Mouse (Mus musculus): Measurements from ENCODE around the gene Itpr1.

Gene Itpr1

DNA sequence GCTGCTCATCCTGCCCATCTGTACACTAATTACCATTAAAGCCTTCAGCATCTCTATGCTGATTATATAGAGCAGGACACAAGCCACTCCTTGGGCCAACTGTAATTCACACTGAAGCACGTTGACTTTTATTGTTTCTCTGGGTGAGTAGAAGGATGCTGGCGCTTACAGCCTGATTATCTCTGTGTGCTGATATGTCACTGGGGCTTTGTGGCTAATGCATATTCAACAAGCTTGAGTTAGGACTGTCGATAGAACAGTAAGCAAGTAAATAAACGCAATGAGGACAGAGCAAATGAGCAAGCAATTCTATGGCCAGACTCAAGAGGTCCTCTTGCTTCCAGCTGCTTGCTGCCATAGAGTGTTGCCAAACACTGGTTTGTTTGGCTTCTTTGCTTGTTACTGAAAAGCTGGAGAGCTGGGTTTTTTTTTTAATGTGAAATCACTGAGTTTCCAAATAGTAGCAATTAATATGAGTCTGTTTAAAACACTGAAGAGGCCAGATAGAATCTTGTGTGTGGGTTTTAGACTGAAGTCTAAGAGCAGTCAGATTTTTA lies 103.5 kb downstream of the Itpr1 start:
- in situ Hi-C loops (cut with MboI, MseI), result no loop called here

DNA sequence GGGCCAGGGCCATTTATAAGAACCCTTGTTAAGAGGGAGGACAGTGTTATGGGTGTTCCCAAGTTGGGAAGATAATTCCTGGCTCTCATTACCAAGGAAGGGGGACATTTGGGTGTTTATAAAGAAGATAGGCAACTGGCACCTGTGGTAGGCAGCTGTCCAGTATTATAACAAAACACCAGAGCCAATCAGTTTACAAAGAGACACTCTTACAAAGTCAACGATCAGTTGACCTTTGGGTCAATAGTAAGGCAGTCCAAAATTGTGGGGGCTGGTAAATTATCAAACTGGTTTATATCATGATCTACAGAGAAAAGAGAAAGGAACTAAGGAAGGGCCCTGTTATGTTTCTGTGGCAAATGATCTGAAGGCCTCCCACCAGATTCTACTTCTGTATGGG lies 104.1 kb downstream of the Itpr1 start:
- in situ Hi-C loops (cut with MboI, MseI), result no loop called here

DNA sequence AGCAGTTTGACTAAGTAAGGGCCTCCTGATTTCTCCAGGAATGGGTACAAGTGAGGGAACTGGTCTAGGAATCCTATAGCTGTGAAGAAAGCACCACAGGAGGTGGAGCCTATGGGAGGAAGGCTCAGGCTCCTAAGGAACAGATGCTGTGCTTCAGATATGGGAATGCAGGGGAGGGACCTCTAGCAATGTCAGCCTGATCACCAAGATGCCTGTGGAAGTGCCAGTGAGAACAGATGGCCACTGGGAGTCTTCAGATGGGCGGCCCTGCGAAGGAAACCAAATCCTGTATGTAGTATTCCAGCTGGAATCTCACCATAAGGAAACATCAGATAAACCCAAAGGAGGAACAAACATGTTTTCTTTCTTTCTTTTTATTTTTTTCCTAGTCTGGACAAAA lies 108.8 kb downstream of the Itpr1 start:
- in situ Hi-C loops (cut with MboI, MseI), result no loop called here

DNA sequence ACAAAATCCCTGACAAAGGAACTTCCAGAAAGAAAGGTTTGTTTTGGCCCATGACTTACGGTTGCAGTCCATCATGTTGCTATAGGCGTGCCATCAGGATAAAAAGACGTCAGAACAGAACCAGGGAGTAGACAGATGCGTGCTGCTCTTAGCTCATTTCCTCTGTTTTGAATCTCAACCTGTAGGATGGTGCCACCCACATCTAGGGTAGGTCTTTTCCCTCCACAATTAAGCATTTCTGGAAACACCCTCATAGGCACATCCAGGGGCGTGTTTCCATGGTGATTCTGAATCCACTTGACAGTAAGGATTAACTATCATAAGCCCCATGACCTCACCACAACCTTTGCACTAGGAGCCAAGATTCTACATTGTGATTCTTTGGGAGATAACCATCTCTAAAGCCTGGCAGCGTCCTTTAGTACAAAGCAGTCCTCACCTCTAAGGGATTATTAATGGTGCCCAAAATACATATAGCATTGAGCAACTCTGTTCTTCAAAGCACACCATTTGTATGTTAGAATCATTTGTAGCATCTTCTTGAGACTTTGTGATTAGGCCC lies 111.6 kb downstream of the Itpr1 start:
- in situ Hi-C loops (cut with MboI, MseI), result loop anchor here (5.0 kb wide), 1 partner anchor 47 kb away; no protein-coding TSS in a partner anchor

DNA sequence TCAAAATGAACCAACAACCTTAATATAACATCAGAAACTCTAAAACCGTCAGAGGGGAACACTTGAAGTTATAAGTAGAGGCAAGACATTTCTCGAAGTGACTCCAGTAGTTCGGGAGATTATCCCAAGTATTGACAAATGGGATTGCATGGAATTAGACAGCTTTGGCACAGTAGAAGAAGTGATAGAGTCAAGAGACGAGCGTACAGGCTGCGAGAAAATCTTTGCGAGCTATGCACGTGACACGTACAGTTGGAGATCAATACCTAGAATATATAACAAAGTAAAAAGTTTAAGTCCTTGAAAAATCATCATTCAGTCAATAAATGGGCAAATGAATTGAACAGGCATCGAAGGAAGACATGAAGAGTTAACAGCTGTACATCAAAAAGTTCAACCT lies 112.5 kb downstream of the Itpr1 start:
- in situ Hi-C loops (cut with MboI, MseI), result loop anchor here (5.0 kb wide), 1 partner anchor 48 kb away; no protein-coding TSS in a partner anchor

DNA sequence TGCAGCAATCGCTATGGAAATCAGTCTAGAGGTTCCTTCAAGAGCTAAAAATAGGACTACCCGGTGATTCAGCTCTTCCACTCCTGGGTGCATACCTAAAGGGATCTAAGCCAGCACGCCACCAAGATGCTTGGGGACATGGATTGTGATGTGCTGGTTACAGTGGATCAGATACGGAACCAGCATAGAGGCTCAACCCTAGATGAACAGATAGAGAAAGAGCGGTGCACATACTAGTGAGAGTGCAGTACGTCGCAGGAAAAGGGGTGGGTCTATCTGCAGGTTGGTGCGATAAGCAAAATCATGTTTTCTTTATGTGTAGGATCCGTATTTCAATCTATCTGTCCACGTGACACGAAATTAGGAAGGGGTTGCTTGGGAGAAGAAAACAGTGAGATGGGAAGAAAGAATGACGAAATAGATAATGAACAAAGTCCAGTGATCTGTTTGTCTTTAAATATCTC lies 113.1 kb downstream of the Itpr1 start:
- in situ Hi-C loops (cut with MboI, MseI), result loop anchor here (5.0 kb wide), 1 partner anchor 49 kb away; no protein-coding TSS in a partner anchor

DNA sequence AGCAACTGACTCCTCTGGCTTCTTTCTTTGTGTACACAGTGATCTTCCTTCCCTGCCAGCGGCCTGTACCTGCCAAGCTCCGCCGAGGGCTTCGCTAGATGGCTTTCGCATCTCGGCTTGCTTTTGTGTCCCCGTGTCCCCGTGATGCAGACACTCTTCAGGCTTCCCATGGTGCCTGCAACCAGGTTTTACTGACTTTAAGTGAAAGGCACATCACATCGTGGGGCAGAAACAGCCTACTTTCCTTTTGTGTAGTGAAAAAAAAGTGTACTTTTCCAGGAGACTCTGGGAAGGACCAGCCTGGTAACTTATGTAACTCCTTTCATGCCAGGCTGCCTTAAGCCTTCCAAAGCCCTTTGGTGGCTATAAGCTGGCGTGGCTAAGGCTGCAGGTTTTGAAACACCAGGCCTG lies 113.9 kb downstream of the Itpr1 start:
- in situ Hi-C loops (cut with MboI, MseI), result loop anchor here (5.0 kb wide), 1 partner anchor 49 kb away; no protein-coding TSS in a partner anchor

DNA sequence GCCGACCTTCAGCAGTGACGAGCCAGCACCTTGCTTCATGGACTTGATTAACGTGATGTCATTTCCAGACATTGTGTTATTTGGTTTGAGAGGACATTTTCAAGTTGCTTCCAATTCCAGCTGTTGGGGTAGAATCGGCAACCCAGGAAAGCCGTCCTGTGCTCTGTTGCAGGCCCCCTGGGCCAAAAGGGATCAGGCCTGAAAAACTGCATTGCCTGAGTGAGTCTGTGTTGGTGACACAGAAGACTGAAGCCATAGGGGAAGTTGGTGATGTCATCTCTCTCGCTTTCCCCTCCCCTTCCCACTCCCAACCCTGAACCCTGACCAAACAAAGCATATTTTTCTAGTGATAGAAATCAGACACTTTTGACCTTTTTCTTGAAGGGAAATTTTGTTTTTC lies 114.7 kb downstream of the Itpr1 start:
- in situ Hi-C loops (cut with MboI, MseI), result loop anchor here (5.0 kb wide), 1 partner anchor 50 kb away; no protein-coding TSS in a partner anchor

DNA sequence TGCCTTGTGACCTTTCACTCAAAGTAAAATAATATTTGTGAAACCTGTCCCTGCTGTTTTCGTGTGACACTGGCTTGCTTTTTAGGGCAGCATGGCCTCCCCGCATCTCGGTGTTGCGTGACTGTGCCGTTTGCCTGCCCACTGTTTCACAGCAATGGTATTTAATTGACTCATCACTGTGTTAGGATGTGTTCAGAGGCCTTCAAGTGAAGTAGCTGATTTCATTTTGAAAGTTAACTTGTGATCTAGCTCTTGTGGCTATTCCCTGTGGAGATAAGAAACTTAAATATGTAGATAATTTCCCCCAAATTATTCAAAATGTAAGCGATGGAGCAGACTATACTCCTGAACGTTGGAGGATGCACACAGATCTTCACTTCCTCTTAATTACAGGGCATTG lies 115.4 kb downstream of the Itpr1 start:
- in situ Hi-C loops (cut with MboI, MseI), result loop anchor here (5.0 kb wide), 1 partner anchor 51 kb away; no protein-coding TSS in a partner anchor

DNA sequence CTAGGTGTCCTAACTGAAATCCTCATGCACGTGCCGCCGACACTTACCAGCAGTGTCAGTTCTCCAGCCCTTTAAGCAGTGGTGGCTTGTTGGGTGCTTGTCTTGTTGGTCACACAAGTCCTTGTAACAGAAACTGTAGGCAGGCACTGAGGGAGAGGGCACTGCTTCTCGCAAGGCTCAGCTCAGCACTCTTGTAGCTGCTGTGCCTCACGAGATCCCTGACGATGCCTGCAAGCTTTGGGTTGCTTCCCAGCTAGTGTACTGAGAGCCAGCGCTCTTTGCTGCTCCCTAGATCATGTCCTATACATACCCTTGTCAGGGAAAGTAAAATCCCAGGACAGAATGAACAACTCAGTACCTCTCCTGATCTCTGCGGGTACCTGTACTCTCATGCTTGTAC lies 117.6 kb downstream of the Itpr1 start:
- in situ Hi-C loops (cut with MboI, MseI), result no loop called here

DNA sequence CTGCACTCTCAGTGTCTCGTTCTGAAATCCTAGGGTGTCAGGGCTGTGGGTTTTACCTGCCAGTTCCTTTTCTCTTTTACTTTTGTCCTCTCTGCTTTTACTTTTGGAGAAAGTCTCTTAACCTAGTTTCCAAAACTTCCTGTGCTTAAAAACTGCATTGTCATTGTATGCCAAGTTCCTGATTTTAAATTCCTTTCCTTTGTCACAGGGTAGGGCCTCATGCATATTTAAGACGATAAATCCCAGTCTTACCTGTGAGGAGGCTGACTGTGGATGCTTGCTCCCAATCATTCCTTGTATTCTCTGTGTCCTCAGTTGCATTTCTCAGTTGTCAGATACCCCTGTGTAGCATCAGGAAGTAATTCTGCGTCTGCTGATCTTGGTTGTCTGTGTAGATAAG lies 118.4 kb downstream of the Itpr1 start:
- in situ Hi-C loops (cut with MboI, MseI), result no loop called here

DNA sequence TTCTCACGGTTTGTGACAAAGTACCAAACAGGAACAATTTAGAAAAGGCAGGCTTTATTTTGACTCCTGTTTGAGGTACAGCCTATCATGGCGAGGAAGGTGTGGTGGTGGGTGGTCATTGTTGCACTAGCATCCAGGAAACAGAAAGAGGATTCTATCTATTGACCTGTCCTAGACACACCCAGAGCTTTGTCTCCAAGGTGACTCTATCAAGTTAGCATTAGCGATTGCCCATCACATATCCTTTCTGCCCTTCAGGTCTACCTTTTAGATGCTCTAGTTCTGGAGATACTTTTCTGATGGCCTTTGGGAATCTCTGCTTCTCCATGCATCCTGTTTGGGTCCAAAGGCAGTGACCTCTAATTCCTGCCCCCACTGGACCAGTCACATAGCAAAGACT lies 121.2 kb downstream of the Itpr1 start:
- in situ Hi-C loops (cut with MboI, MseI), result no loop called here

DNA sequence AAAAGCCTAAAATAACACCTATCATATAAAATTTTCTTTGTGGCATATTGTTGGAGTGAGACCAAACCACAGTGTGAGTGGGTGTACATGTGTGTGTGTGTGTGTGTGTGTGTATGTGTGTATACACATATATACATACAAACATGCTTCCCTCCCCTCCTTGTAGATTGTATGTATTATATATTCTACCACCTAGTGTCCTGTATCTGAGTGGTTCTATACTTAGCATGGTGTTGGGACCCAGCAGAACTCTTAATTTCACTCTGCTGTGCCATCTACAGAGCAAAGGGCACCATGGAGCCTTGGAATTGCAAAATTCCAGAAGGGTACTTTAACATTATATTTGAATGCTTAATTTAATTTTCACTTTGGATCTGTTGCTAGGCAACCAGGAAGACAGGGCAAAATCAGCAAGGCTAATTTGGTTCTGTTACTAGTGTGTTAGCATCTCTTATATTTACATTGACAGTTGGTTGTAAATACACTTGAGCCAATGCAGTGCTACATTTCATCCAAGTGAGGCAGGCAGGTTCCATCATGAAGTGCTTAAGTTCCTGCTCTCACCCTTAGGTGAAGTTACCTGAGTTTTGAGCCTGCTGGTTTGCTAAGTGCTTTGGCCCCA lies 122.4 kb downstream of the Itpr1 start:
- in situ Hi-C loops (cut with MboI, MseI), result no loop called here

DNA sequence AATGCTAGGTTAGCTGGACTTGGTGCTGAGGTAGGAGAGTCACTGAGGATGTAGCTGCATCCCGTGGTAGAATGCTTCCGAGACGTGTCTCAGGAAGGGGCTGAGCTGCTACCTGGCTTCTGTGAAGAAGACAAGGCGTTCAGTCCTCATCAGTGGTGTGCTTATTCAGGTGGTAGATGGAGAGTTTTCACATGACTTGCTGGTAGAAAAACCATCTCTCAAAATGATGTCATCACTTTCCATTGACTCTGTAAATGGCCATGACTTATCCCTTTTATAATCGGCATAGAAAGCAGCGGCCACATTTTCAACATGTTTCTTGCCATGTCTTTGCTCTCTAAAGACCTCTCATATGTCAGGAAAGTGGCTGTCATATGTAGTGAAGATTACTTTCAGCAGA lies 123.6 kb downstream of the Itpr1 start:
- in situ Hi-C loops (cut with MboI, MseI), result no loop called here

DNA sequence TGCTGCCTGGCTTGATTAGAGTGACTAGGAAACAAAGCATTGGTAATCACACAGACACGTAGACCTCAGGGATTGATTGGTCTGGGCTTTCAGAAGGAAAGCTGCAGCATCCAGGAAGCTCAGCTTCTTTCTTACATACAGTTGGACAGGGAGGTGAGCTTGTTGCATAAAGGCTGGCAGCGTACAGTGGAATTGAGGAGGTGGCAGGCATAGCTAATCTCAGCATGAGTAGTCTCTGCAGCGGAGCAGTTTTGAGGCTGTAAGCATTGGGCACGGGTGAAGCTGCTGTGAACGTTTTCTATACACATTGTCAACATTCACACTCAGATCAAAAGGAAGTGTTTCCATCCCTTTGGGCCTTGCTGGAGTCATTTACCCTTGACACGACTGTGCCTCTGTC lies 124.4 kb downstream of the Itpr1 start:
- in situ Hi-C loops (cut with MboI, MseI), result no loop called here

DNA sequence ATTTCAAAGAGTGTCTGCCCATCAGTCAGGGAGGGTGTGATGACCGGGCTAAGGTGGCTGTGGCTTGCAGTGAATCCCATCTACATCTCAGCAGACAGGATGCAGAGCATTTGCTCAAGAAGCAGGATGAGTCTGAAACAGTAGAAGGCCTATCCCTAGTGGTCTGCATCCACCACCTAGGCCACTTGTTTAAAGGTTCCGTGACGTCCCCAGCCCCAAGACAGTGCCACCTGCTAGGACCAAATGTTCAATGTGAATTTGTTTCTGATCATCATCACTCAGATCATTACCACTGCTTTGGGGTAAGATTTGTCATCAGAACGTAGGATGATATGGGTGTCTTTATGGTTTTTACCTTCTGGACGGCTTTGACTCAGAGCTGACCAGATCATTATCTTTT lies 125.5 kb downstream of the Itpr1 start:
- in situ Hi-C loops (cut with MboI, MseI), result no loop called here

DNA sequence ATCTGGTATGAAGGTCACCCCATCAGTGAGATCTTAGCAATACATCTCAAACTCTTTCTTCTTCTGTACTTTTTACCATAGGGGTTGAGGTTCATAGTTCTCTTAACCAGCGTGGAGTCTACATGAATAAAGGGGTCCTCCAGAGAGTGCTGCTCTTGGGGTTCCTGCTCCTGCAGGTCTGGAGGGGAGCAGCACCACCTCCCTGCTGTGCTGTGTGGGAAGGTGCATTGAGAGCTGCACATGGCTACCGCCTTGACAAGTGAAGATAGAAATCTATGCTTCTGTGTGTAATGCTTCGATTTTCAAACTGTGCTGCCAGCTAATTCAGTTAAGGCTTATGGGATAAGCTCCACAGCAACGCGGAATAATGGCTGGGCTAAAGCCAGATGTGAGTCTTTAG lies 130.1 kb downstream of the Itpr1 start:
- in situ Hi-C loops (cut with MboI, MseI), result no loop called here

DNA sequence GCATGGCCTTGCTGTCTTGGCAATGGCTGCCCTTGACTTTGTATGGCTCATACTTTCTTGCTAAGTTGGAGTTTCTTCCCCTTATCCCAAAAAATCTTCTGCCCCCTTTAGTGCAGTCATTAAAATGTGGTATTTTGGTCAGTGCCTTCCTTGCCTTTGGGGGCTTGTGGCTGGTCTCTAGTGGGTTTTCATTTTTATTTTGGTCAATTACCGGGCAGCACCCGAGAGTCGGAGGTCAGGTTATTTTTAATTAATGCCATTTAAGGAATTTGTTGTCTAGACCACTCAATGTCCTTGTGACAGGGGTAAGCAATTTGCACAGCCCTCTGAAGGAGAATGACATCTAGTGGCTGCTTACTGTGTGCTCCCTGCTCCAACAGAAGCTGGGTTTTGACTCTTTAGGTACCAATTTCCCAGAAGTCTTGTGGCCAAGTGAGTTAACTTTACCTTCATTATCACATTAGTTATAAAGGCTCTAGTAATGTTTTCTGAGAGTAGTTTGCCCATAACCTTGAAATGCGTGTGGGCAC lies 130.9 kb downstream of the Itpr1 start:
- in situ Hi-C loops (cut with MboI, MseI), result no loop called here

DNA sequence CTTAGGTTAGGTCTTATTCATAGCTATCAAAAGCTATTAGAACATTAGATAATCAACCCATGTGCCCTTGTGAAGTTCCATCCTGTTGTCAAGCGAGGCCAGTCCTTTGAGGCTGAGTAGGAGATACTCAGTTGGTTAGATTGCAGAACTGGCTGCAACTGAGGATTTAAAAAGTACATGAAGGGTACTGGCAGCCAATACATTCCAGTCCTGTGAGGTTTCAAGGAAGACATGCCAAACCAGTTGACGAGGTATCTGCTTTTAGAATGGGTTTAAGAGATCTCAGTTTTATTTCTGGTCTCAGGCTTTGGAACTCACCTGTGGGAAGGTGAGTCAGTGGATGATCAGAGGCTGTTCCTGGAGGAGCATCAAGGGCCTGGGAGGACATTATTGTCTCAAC lies 137.9 kb downstream of the Itpr1 start:
- in situ Hi-C loops (cut with MboI, MseI), result no loop called here

DNA sequence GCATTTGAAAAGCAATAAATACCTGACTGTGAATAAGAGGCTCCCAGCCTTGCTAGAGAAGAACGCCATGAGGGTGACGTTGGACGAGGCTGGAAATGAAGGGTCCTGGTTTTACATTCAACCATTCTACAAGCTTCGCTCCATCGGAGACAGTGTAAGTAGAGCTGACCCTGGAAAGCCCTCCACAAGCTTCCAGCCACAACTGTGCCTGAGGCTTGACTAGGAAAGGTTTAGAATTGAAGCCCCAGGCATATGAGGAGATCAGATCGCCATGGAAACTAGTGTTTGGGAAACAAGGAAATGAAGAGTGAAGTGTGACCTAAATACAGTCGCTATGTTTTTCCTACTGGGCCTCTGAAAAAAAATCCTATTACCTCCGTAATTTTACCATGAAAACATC lies 139.1 kb downstream of the Itpr1 start:
- in situ Hi-C loops (cut with MboI, MseI), result no loop called here

DNA sequence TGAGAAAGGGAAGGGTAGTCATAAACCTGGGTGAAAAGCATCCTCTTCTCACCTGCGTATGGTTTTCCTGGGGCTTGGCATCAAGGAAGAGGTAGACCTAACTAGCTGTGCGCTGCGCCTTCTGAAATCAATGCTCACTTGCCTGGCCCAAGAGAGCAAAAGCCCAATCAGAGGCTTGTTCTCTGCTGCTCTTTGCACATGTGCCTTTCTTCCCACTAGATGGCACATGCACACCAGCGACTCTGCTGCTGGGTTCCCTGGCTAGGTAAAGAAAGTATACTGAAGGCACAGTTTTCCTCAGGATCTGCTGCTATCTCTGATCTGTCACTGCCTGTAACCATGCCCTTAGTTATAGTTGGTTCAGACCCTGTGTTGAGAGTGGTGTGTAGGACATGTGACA lies 154.5 kb downstream of the Itpr1 start:
- in situ Hi-C loops (cut with MboI, MseI), result loop anchor here (10.0 kb wide), 1 partner anchor 1443 kb away; no protein-coding TSS in a partner anchor

DNA sequence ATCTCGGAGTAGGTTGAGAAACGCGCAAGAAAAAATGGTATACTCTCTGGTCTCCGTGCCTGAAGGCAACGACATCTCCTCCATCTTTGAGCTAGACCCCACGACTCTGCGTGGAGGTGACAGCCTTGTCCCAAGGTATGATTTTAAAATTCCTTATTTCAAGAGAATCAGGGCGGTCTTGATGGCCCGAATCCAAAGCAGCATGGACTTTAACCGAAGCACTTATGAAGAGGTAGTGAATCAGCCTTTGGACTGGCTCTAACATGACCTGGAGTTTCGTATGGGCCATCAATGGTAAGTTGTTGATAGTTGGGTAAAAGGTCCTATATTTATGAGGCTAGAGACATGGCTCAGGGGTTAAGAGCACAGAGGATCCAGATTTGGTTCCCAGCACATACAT lies 156.1 kb downstream of the Itpr1 start:
- in situ Hi-C loops (cut with MboI, MseI), result loop anchor here (10.0 kb wide), 1 partner anchor 1444 kb away; no protein-coding TSS in a partner anchor
